Mouse (Mus musculus) ES-E14 (cell line): ENCODE data around the gene P3h1. TPM values are rescaled to one million over a fixed set of nuclear protein-coding genes. Genes with fewer than 3 reads are reported as not detected.
A peak's percentile ranks its signal among the peaks of the same experiment; 100 is the strongest.

Source experiments
- DNase-seq: peaks from one replicate; pipeline ENCODE4 v3.0.0-alpha.2; 2013; ENCODE audit warnings: low read depth, low spot score
- H3K27ac ChIP-seq: 2 replicates; pipeline ENCODE4 v1.5.1; 2012; ENCODE audit warnings: low read depth, mild to moderate bottlenecking, low read length, moderate library complexity, mixed read lengths; ENCODE audit not compliant: poor library complexity, insufficient read depth, severe bottlenecking
- H3K36me3 ChIP-seq: 2 replicates; pipeline ENCODE4 v1.6.1; 2012; ENCODE audit warnings: mild to moderate bottlenecking, low read length, moderate library complexity, mixed read lengths; ENCODE audit not compliant: control insufficient read depth, poor library complexity, insufficient read depth, severe bottlenecking
- H3K4me1 ChIP-seq, 2 experiments: fragments of 150-350 bp in 1 of 2; sonication (generic) in 1 of 2; 2 replicates each; pipeline ENCODE4 v1.6.1; 2012; ENCODE audit warnings: low read length in 2 of 2, mild to moderate bottlenecking in 1 of 2, mixed read lengths in 1 of 2; ENCODE audit not compliant: control insufficient read depth in 2 of 2, insufficient read depth in 2 of 2, poor library complexity in 1 of 2
- H3K4me3 ChIP-seq, 2 experiments: fragments of 150-350 bp in 1 of 2; sonication (generic) in 1 of 2; 2 replicates each; pipeline ENCODE4 v1.5.1; 2012; ENCODE audit warnings: low read length in 2 of 2, low read depth in 1 of 2, mild to moderate bottlenecking in 1 of 2, mixed read lengths in 1 of 2; ENCODE audit not compliant: insufficient read depth in 1 of 2, poor library complexity in 1 of 2, severe bottlenecking in 1 of 2
- H3K9ac ChIP-seq: 2 replicates; pipeline ENCODE4 v1.6.1; 2012; ENCODE audit warnings: low read depth, mild to moderate bottlenecking, low read length, mixed read lengths; ENCODE audit not compliant: poor library complexity, insufficient read depth, severe bottlenecking
- H3K9me3 ChIP-seq: fragments of 150-350 bp; sonication (generic); 2 replicates; pipeline ENCODE4 v1.6.1; 2012; ENCODE audit warnings: low read depth, mild to moderate bottlenecking, low read length; ENCODE audit not compliant: control insufficient read depth, insufficient read depth
- CHD2 ChIP-seq: IDR thresholded peaks from 2 replicates; pipeline ENCODE4 v1.6.1; 2014; ENCODE audit warnings: mild to moderate bottlenecking, low read depth, low read length, inconsistent platforms
- HCFC1 ChIP-seq: IDR thresholded peaks from 2 replicates; pipeline ENCODE4 v1.6.1; 2012; ENCODE audit warnings: low read length, inconsistent platforms, borderline replicate concordance; ENCODE audit not compliant: insufficient read depth
- MAFK ChIP-seq: IDR thresholded peaks from 2 replicates; pipeline ENCODE4 v1.6.1; 2014; ENCODE audit warnings: mild to moderate bottlenecking, low read depth, low read length, inconsistent platforms; ENCODE audit not compliant: insufficient read depth
- ZC3H11A ChIP-seq: IDR thresholded peaks from 2 replicates; pipeline ENCODE4 v1.6.1; 2012; ENCODE audit warnings: low read depth, mild to moderate bottlenecking, inconsistent platforms, low read length, borderline replicate concordance
- ZNF384 ChIP-seq: IDR thresholded peaks from 2 replicates; pipeline ENCODE4 v1.6.1; 2012; ENCODE audit warnings: low read depth, low read length, inconsistent platforms
- in situ Hi-C, 2 experiments: fragments of 600-800 bp; cut with MboI; formaldehyde crosslinking; loops; one replicate each; pipeline ENCODE4 v1.15.1; 2025; ENCODE audit warnings: low sequenced_read_pairs in 2 of 2, inconsistent platforms in 1 of 2; ENCODE audit not compliant: unreplicated experiment in 2 of 2
- total RNA-seq: library from RNA; depleted of rRNA; stranded (reverse); fragments of 300-350 nt; gene quantifications from 2 replicates; pipeline ENCODE4 v1.2.3, GENCODE M21; 2012

P3h1 gene
- total RNA-seq, 1 experiment = 61.9 TPM

GRCm38 (mm10) chr4:119226751-119227150, 6.0 kb upstream of the P3h1 start:
- TF ChIP-seq CHD2 (no peak), HCFC1 (no peak), ZNF384 (no peak), ZC3H11A (no peak)
- Histone ChIP-seq H3K9ac (no peak overlapping the region), H3K4me1 (no peaks in the 10 kb centered on the region), H3K9me3 (no peaks in the 10 kb centered on the region), H3K4me3 (no peak overlapping the region), H3K36me3 (peaks cover 23% of the 10 kb centered on the region), H3K27ac (no peak overlapping the region)
- DNase-seq = no peak
- in situ Hi-C loops = no loop called here

DNA sequence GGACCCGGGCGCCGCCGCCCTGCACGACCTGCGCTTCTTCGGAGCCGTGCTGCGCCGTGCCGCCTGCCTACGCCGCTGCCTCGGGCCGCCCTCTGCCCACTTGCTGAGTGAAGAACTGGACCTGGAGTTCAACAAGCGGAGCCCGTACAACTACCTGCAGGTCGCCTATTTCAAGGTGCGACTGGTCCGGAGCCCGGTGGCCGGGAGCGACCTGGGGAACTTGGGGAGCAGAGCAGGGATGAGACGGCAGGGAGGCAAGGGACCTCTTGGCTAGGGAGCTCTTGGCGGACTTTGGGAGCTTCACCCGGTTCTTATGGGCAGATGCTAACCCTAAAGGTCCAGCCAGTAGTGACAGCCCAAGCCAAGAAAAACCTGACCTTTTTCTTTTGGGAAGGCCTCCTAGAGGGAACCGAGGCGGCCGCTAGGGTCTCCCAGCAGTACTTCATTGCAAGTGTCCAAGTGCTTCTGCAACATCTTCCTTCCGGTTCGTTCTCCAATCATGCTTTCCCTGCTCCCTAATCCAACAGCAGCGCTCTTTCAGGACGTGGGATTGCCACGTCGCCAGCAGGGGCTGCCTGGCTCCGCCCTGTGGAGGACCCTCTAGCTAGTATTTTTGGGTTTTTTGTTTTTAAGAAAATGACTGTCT, 664 bp downstream of the P3h1 start:
- no peak for DNase-seq
- Histone ChIP-seq H3K27ac (no peak overlapping the region), H3K36me3 (no peaks in the 10 kb centered on the region), H3K9ac (peak overlapping the region; percentile 81), H3K4me1 (peaks cover 6 to 10% of the 10 kb centered on the region in 2 experiments; a peak in 2 of 4 replicates), H3K9me3 (no peaks in the 10 kb centered on the region), H3K4me3 (peak overlapping the region; percentile 85 to 90)
- in situ Hi-C loops = no loop called here
- TF ChIP-seq HCFC1 (no peak), MAFK (no peak), CHD2 (no peak), ZNF384 (no peak), ZC3H11A (no peak)

DNA sequence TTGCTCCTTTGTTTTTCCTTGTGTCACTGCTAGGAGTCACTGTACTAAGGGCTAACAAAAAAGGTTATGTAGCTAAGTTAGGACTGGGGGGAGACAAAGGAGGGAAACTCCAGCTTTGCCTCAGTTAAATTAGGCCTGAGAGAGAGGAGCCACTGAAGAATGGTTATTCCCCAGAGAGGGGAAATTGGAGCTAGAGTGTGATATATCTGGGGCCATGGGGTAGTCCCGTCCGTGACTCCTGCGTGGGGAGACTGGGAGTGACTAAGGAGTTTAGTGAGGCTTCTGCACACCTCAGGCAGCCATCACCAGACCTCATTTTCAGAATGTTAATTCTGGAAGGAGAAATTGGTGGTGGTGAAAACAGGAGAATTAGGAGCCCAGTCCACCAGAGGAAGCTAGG, 1.6 kb downstream of the P3h1 start:
- Histone ChIP-seq H3K4me3 (no peak overlapping the region), H3K9ac (no peak overlapping the region), H3K27ac (no peak overlapping the region)

GRCm38 (mm10) chr4:119238661-119239060, 5.9 kb downstream of the P3h1 start:
- DNase-seq = no peak
- no peak overlapping the region; the same call in 1 of the 2 replicates for H3K27ac ChIP-seq
- H3K4me3 ChIP-seq = 0 out of 4 replicates have a peak overlapping the region, but pooled peaks of 1 of the 2 experiments have one; percentile 58
- no peaks in the 10 kb centered on the region for H3K9me3 ChIP-seq
- peaks cover 8 to 16% of the 10 kb centered on the region in 2 experiments; a peak in 3 of 4 replicates for H3K4me1 ChIP-seq
- peaks cover 4% of the 10 kb centered on the region; the same call in 1 of the 2 replicates for H3K36me3 ChIP-seq
- in situ Hi-C loops = no loop called here
- TF ChIP-seq MAFK = no peak
- TF ChIP-seq ZNF384 = no peak
- no peak for TF ChIP-seq ZC3H11A
- TF ChIP-seq HCFC1 = no peak
- TF ChIP-seq CHD2 = no peak
- H3K9ac ChIP-seq = no peak overlapping the region

More for the DNA sequence above, 1.6 kb downstream of the P3h1 start:
- H3K36me3 ChIP-seq = no peaks in the 10 kb centered on the region
- no peak for TF ChIP-seq ZC3H11A
- TF ChIP-seq MAFK = no peak
- no peak for TF ChIP-seq CHD2
- TF ChIP-seq HCFC1 = no peak
- TF ChIP-seq ZNF384 = no peak
- DNase-seq = no peak
- in situ Hi-C loops = no loop called here
- peaks cover 8 to 16% of the 10 kb centered on the region in 2 experiments; a peak in 3 of 4 replicates for H3K4me1 ChIP-seq
- H3K9me3 ChIP-seq = no peaks in the 10 kb centered on the region
